Mouse (Mus musculus) CH12.LX (cell line): Measurements from ENCODE around the gene Pde4d. TPM values are rescaled to one million over a fixed set of nuclear protein-coding genes. Genes with fewer than 3 reads are reported as not detected.

ENCODE experiments used
- DNase-seq: peaks from one replicate; pipeline ENCODE4 v3.0.0-alpha.2; 2013; ENCODE audit errors: extremely low read depth
- H3K27ac ChIP-seq: 2 replicates; pipeline ENCODE4 v1.5.1; 2012; ENCODE audit warnings: low read depth, mild to moderate bottlenecking, control low read depth, moderate library complexity; ENCODE audit not compliant: insufficient read depth
- H3K27me3 ChIP-seq: replicated peaks from 2 replicates; pipeline ENCODE3; 2012; ENCODE audit warnings: inconsistent platforms
- H3K36me3 ChIP-seq, 2 experiments: replicated peaks in 1 of 2; 2 replicates each; pipeline versions ENCODE3 to v1.6.1; 2012; ENCODE audit warnings: inconsistent platforms in 1 of 2, low read length in 1 of 2, mild to moderate bottlenecking in 1 of 2, mixed read lengths in 1 of 2, moderate library complexity in 1 of 2; ENCODE audit not compliant: control insufficient read depth in 1 of 2, insufficient read depth in 1 of 2
- H3K4me1 ChIP-seq, 2 experiments: 2 replicates each; pipeline ENCODE4 v1.6.1; 2012; ENCODE audit warnings: inconsistent platforms in 1 of 2, moderate library complexity in 1 of 2; ENCODE audit not compliant: insufficient read depth in 2 of 2, control insufficient read depth in 1 of 2
- H3K4me2 ChIP-seq: 2 replicates; pipeline ENCODE4 v1.6.1; 2012; ENCODE audit warnings: low read depth, mild to moderate bottlenecking, control low read depth; ENCODE audit not compliant: poor library complexity, insufficient read depth, severe bottlenecking
- H3K4me3 ChIP-seq, 3 experiments: fragments of 150-350 bp in 1 of 3; sonication (generic) in 1 of 3; replicated peaks in 1 of 3; 2 replicates each; pipeline versions ENCODE3 to v1.5.1; 2011 to 2012; ENCODE audit warnings: low read depth in 2 of 3, low read length in 2 of 3, mild to moderate bottlenecking in 2 of 3, moderate library complexity in 2 of 3, control low read depth in 1 of 3, improper control_type of control experiment in 1 of 3, inconsistent platforms in 1 of 3, mixed read lengths in 1 of 3; ENCODE audit not compliant: poor library complexity in 1 of 3
- H3K79me2 ChIP-seq: replicated peaks from 2 replicates; pipeline ENCODE4 v1.6.1; 2012; ENCODE audit warnings: mild to moderate bottlenecking, moderate library complexity; ENCODE audit not compliant: control insufficient read depth, poor library complexity, insufficient read depth, severe bottlenecking; ENCODE audit errors: extremely low read depth
- H3K9ac ChIP-seq: 2 replicates; pipeline ENCODE4 v1.6.1; 2012; ENCODE audit warnings: low read depth, mild to moderate bottlenecking, control low read depth, moderate library complexity; ENCODE audit not compliant: insufficient read depth
- H3K9me3 ChIP-seq: replicated peaks from 2 replicates; pipeline ENCODE3; 2012; ENCODE audit warnings: low read length, inconsistent platforms, mixed read lengths
- CHD1 ChIP-seq: IDR thresholded peaks from 2 replicates; pipeline ENCODE4 v1.6.1; 2012; ENCODE audit warnings: low read depth, low read length, improper control_type of control experiment, inconsistent platforms
- CHD2 ChIP-seq: IDR thresholded peaks from 2 replicates; pipeline ENCODE4 v1.6.1; 2011; ENCODE audit warnings: low read length, improper control_type of control experiment
- CTCF ChIP-seq, 2 experiments: IDR thresholded peaks in 1 of 2; conservative IDR thresholded peaks in 1 of 2; 2 replicates each; pipeline ENCODE4 v1.5.1; 2011 to 2012; ENCODE audit warnings: low read depth in 2 of 2, low read length in 2 of 2, improper control_type of control experiment in 1 of 2, inconsistent platforms in 1 of 2, mild to moderate bottlenecking in 1 of 2, moderate library complexity in 1 of 2
- E2F4 ChIP-seq: IDR thresholded peaks from 2 replicates; pipeline ENCODE4 v1.6.1; 2011; ENCODE audit warnings: low read depth, low read length, improper control_type of control experiment; ENCODE audit not compliant: insufficient replicate concordance
- EP300 ChIP-seq: IDR thresholded peaks from 2 replicates; pipeline ENCODE4 v1.6.1; 2011; ENCODE audit warnings: low read length, improper control_type of control experiment
- JUN ChIP-seq: IDR thresholded peaks from 2 replicates; pipeline ENCODE4 v1.6.1; 2011; ENCODE audit warnings: low read depth, mild to moderate bottlenecking, low read length, improper control_type of control experiment, moderate library complexity; ENCODE audit not compliant: insufficient read depth
- MAFK ChIP-seq: IDR thresholded peaks from 2 replicates; pipeline ENCODE4 v1.6.1; 2011; ENCODE audit warnings: low read length, improper control_type of control experiment; ENCODE audit not compliant: insufficient replicate concordance
- MAX ChIP-seq: IDR thresholded peaks from 2 replicates; pipeline ENCODE4 v1.6.1; 2011; ENCODE audit warnings: low read length, improper control_type of control experiment
- MAZ ChIP-seq: IDR thresholded peaks from 2 replicates; pipeline ENCODE4 v1.6.1; 2012; ENCODE audit warnings: low read depth, mild to moderate bottlenecking, inconsistent platforms, low read length, improper control_type of control experiment, moderate library complexity
- MEF2A ChIP-seq: IDR thresholded peaks from 2 replicates; pipeline ENCODE4 v1.6.1; 2014; ENCODE audit warnings: low read depth, mild to moderate bottlenecking, inconsistent platforms, low read length, improper control_type of control experiment, borderline replicate concordance
- NELFE ChIP-seq: IDR thresholded peaks from 2 replicates; pipeline ENCODE4 v1.6.1; 2011; ENCODE audit warnings: low read depth, low read length, improper control_type of control experiment
- PAX5 ChIP-seq: IDR thresholded peaks from 2 replicates; pipeline ENCODE4 v1.6.1; 2012; ENCODE audit warnings: low read length, inconsistent platforms, mixed read lengths
- POLR2AphosphoS2 ChIP-seq: IDR thresholded peaks from 2 replicates; pipeline ENCODE4 v1.6.1; 2011; ENCODE audit warnings: low read depth, low read length, improper control_type of control experiment
- RAD21 ChIP-seq: IDR thresholded peaks from 2 replicates; pipeline ENCODE4 v1.6.1; 2011; ENCODE audit warnings: low read depth, mild to moderate bottlenecking, low read length, improper control_type of control experiment, moderate library complexity
- SIN3A ChIP-seq: IDR thresholded peaks from 2 replicates; pipeline ENCODE4 v1.6.1; 2012; ENCODE audit warnings: low read length, improper control_type of control experiment, inconsistent platforms
- USF1 ChIP-seq: IDR thresholded peaks from 2 replicates; pipeline ENCODE4 v1.6.1; 2014; ENCODE audit warnings: low read depth, mild to moderate bottlenecking, inconsistent platforms, low read length, improper control_type of control experiment
- USF2 ChIP-seq: conservative IDR thresholded peaks from 2 replicates; pipeline ENCODE4 v1.6.1; 2011; ENCODE audit warnings: low read depth, low read length, improper control_type of control experiment
- ZC3H11A ChIP-seq: IDR thresholded peaks from 2 replicates; pipeline ENCODE4 v1.6.1; 2012; ENCODE audit warnings: low read depth, mild to moderate bottlenecking, inconsistent platforms, low read length, improper control_type of control experiment
- dilution Hi-C: fragments of 300-500 bp; cut with MboI; formaldehyde crosslinking; loops from 2 replicates; pipeline ENCODE4 v1.14.3; 2020; ENCODE audit warnings: low sequenced_read_pairs; ENCODE audit not compliant: extremely low pct_unique_long_range_greater_than_20kb, extremely low pct_ligation_motif_present
- in situ Hi-C: fragments of 300-500 bp; cut with MboI; formaldehyde crosslinking; loops from 3 replicates; pipeline ENCODE4 v1.14.3; 2019; ENCODE audit warnings: low sequenced_read_pairs, low pct_ligation_motif_present, low pct_unique_long_range_greater_than_20kb, mixed read lengths
- polyA plus RNA-seq: library from polyadenylated mRNA; unstranded; fragments of >175 nt; gene quantifications from 2 replicates; pipeline ENCODE4 v1.2.1, GENCODE M21; 2012; ENCODE audit warnings: low read depth; ENCODE audit not compliant: insufficient read length
- total RNA-seq, 2 experiments: library from RNA; depleted of rRNA; stranded (reverse); fragments of 300-350 nt in 1 of 2; fragments of >200 nt in 1 of 2; gene quantifications; 2 replicates each; pipeline ENCODE4 v1.2.3; 2012 to 2014

Gene Pde4d
- total and polyA plus RNA-seq, 3 experiments: not detected

DNA sequence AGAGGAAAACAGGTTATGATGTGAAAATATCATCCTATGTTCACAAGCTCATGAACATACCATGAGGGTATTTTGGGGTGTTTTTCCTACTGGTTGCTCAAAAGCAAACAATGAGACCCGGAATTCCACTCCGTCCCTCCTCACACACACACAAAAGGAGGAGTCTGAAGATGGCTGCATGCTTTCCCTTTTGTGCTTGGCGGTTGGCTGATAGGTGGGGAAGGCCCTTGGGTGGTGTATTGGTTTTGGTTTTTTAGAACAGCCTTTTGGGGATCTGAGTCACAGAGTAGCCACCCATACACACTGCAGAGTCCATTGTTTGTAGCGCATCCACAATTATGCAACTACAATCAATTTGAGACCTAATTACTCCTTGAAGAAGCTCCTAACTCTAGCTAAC, 1257.4 kb downstream of the Pde4d start:
- H3K27me3 ChIP-seq: no peaks in the 10 kb centered on the region
- TF ChIP-seq MAZ (no peak), ZC3H11A (no peak), MAX (no peak), CTCF (conservative IDR thresholded peaks at IDR 0.05 in 1 of 2, IDR thresholded peaks at IDR 0.05 in 1 of 2; ENCODE audit: low read depth in 2 of 2, low read length in 2 of 2) (no peak), POLR2AphosphoS2 (no peak), EP300 (no peak), MAFK (no peak), E2F4 (no peak), CHD1 (no peak), USF1 (no peak), MEF2A (no peak), USF2 (no peak), RAD21 (no peak), JUN (no peak), NELFE (no peak)
- no peak overlapping the region for H3K4me3 ChIP-seq
- in situ Hi-C loops: no loop called here
- no peaks in the 10 kb centered on the region for H3K36me3 ChIP-seq
- no peak overlapping the region for H3K27ac ChIP-seq
- no peak overlapping the region for H3K4me2 ChIP-seq
- no peaks in the 10 kb centered on the region for H3K79me2 ChIP-seq
- DNase-seq: no peak
- no peak overlapping the region for H3K9ac ChIP-seq
- dilution Hi-C loops: no loop called here
- H3K9me3 ChIP-seq: peaks cover 48% of the 10 kb centered on the region
- no peaks in the 10 kb centered on the region for H3K4me1 ChIP-seq

DNA sequence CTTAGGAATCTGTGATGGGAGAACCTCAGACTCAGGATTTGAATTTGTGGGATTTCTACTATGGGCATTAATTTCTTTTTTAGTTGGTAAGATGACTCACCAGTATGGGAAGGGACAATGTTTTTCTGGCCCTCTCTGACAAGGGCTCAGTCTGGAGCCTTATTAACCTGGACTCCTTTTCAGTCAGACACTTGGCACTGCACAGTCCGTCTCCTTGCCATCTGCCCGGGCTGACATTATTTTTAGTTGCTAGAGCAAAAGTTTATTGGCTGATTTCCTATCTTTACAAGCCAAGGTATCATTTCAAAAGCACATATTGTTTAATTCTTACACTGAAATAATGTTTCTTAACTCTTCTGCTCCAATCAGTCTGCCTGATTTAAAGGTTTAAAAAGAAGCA, 1258.6 kb downstream of the Pde4d start:
- TF ChIP-seq CHD2: no peak
- TF ChIP-seq, all 38 proteins: peak for 0
- no peaks in the 10 kb centered on the region for H3K4me1 ChIP-seq
- in situ Hi-C loops: no loop called here
- no peak for DNase-seq
- H3K27me3 ChIP-seq: no peaks in the 10 kb centered on the region
- no peak overlapping the region for H3K27ac ChIP-seq
- no peaks in the 10 kb centered on the region for H3K36me3 ChIP-seq
- H3K4me3 ChIP-seq: no peak overlapping the region
- dilution Hi-C loops: no loop called here
- H3K79me2 ChIP-seq: no peaks in the 10 kb centered on the region
- no peak overlapping the region for H3K9ac ChIP-seq
- no peak overlapping the region for H3K4me2 ChIP-seq
- H3K9me3 ChIP-seq: peaks cover 44% of the 10 kb centered on the region

DNA sequence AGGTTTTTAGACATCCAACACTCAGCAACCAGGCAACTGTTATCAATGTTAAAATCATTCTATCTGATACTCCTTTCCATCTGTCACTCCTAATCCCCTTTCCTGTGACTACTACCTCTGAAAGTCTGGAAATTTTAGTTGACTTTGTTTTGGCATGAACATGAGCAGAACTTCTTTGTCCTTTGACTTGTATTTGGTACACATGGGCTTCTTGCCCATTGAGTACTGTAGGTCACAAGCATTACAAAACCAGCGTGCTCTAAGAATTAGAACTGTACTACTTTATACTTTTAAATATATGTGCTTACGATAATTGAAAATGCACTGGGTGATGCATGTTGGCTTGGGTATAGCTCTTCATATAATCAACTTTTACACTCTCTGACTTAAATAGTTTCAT, 1264.8 kb downstream of the Pde4d start:
- Histone ChIP-seq H3K9ac (no peak overlapping the region), H3K4me3 (no peak overlapping the region), H3K4me1 (no peaks in the 10 kb centered on the region), H3K36me3 (no peaks in the 10 kb centered on the region), H3K27me3 (no peaks in the 10 kb centered on the region), H3K27ac (no peak overlapping the region), H3K4me2 (no peak overlapping the region), H3K9me3 (peaks cover 40% of the 10 kb centered on the region), H3K79me2 (no peaks in the 10 kb centered on the region)
- dilution Hi-C loops: no loop called here
- DNase-seq: no peak
- TF ChIP-seq PAX5 (no peak), MAX (no peak), E2F4 (no peak), SIN3A (no peak), MAZ (no peak), RAD21 (no peak), CHD2 (no peak), ZC3H11A (no peak)
- in situ Hi-C loops: no loop called here
